Mouse (Mus musculus): ENCODE measurements around the gene Naa40.

- TF ChIP-seq TAL1 (IDR thresholded peaks at IDR 0.05; ENCODE audit: low read length): no peak
- TF ChIP-seq GATA1 (IDR thresholded peaks at IDR 0.05; ENCODE audit: low read length): no peak
Measured at GRCm38 (mm10) chr19:7182273-7182949, 58.6 kb downstream of the Naa40 start.

All from erythroblast, embryonic 14.5 days (primary cell).